Mouse (Mus musculus): Measurements from ENCODE around the gene Msln.

DNA sequence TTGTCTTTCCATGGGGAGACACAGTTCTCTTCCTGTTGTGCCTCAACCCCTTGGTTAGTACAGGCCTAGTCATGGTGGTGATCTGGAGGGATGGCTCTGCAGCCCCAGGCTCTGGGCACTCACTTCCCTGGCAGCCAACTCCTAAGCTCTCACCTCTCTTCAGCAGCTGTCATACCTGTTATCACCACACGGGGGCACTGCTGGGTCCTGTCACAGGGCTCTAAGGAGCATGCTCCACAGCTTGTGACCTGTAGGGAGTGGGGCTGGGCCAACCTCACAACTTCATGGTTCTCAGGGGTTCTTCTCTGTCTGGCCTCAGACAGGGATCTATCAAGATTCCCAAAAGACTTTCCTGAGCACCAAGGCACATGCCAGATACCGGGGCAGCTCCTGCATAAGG is 22.1 kb downstream of the Msln start:
- peak; percentile 95; the same call in 1 of the 2 replicates for TF ChIP-seq CTCF (IDR thresholded peaks at IDR 0.05; ENCODE audit: control insufficient read depth, insufficient read depth, insufficient replicate concordance, low read depth, low read length)
- no peak for TF ChIP-seq POLR2A (IDR thresholded peaks at IDR 0.05; ENCODE audit: control insufficient read depth, low read depth, low read length)

Measured in testis, adult 2 months (tissue).